Mouse (Mus musculus) myocyte (in vitro differentiated cells): ENCODE data around the gene Cfap299.

Experiments used
- E2F4 ChIP-seq: IDR thresholded peaks from one replicate; pipeline ENCODE4 v1.6.1; 2011; ENCODE audit warnings: mild to moderate bottlenecking, control low read depth, moderate library complexity; ENCODE audit not compliant: insufficient read depth
- MAX ChIP-seq: IDR thresholded peaks from one replicate; pipeline ENCODE4 v1.6.1; 2011; ENCODE audit warnings: low read depth, mild to moderate bottlenecking, control low read depth
- POLR2A ChIP-seq: IDR thresholded peaks from one replicate; pipeline ENCODE4 v1.6.1; 2011; ENCODE audit warnings: low read depth, mild to moderate bottlenecking, control low read depth, moderate library complexity; ENCODE audit not compliant: insufficient read length
- POLR2AphosphoS2 ChIP-seq: IDR thresholded peaks from one replicate; pipeline ENCODE4 v1.6.1; 2011; ENCODE audit warnings: low read depth, control low read depth; ENCODE audit not compliant: insufficient read length
- REST ChIP-seq: IDR thresholded peaks from one replicate; pipeline ENCODE4 v1.6.1; 2011; ENCODE audit warnings: mild to moderate bottlenecking, control low read depth, moderate library complexity; ENCODE audit not compliant: insufficient read depth, insufficient read length
- SRF ChIP-seq: IDR thresholded peaks from one replicate; pipeline ENCODE4 v1.6.1; 2011; ENCODE audit warnings: low read depth; ENCODE audit not compliant: control insufficient read depth, insufficient read length
- USF1 ChIP-seq: IDR thresholded peaks from one replicate; pipeline ENCODE4 v1.6.1; 2011; ENCODE audit warnings: low read depth, mild to moderate bottlenecking, control low read depth, moderate library complexity

- TF ChIP-seq POLR2A (no peak), SRF (no peak), USF1 (no peak), REST (no peak), E2F4 (no peak), MAX (no peak), POLR2AphosphoS2 (no peak)
Measured at GRCm38 (mm10) chr5:98290642-98291041, 38.5 kb upstream of the Cfap299 start.
